Mouse (Mus musculus) intestine, embryonic 16.5 days (tissue): ENCODE measurements around the gene Zfp219. TPM values are rescaled to one million over a fixed set of nuclear protein-coding genes. Genes with fewer than 3 reads are reported as not detected.
A peak's percentile ranks its signal among the peaks of the same experiment; 100 is the strongest.

Experiments
- ATAC-seq: fragments of 200-750 bp; cut with Nextera tagmentation; 2 replicates; pipeline ENCODE4 v1.8.0; 2017; ENCODE audit warnings: moderate TSS enrichment, moderate library complexity
- H3K27ac ChIP-seq: fragments of 300-500 bp; sonication (generic); 2 replicates; pipeline ENCODE4 v1.5.1; 2014; ENCODE audit warnings: mild to moderate bottlenecking, low read length
- H3K27me3 ChIP-seq: fragments of 300-500 bp; sonication (generic); replicated peaks from 2 replicates; pipeline ENCODE4 v1.6.1; 2014; ENCODE audit warnings: low read length, control low read depth, mixed read lengths; ENCODE audit not compliant: control insufficient read depth, insufficient read depth
- H3K36me3 ChIP-seq: fragments of 300-500 bp; sonication (generic); 2 replicates; pipeline ENCODE4 v1.6.1; 2014; ENCODE audit warnings: low read length, control low read depth; ENCODE audit not compliant: control insufficient read depth, insufficient read depth
- H3K4me1 ChIP-seq: fragments of 300-500 bp; sonication (generic); 2 replicates; pipeline ENCODE4 v1.6.1; 2014; ENCODE audit warnings: low read length, control low read depth, mixed read lengths; ENCODE audit not compliant: control insufficient read depth, insufficient read depth
- H3K4me2 ChIP-seq: fragments of 300-500 bp; sonication (generic); 2 replicates; pipeline ENCODE4 v1.6.1; 2014; ENCODE audit warnings: low read depth, low read length, control low read depth
- H3K4me3 ChIP-seq: fragments of 300-500 bp; sonication (generic); 2 replicates; pipeline ENCODE4 v1.5.1; 2014; ENCODE audit warnings: mild to moderate bottlenecking, low read length
- H3K9ac ChIP-seq: fragments of 300-500 bp; sonication (generic); 2 replicates; pipeline ENCODE4 v1.6.1; 2014; ENCODE audit warnings: low read depth, low read length
- H3K9me3 ChIP-seq: fragments of 300-500 bp; sonication (generic); 2 replicates; pipeline ENCODE4 v1.6.1; 2016; ENCODE audit warnings: low read length, control low read depth; ENCODE audit not compliant: control insufficient read depth
- WGBS: fragments of 180-500 bp; shearing (Covaris S2); extraction: QIAGEN DNeasy Blood & Tissue Kit; methylation state at CpG from one replicate; pipeline ENCODE4 v1.1.7; 2014; 5-methylcytosine and 5-hydroxymethylcytosine counted together
- polyA plus RNA-seq: library from polyadenylated mRNA; unstranded; fragments of >200 nt; fragmentation: Nextera tagmentation; extraction: Ambion mirVana; gene quantifications from 2 replicates; pipeline ENCODE4 v1.2.1, GENCODE M21; 2015

Zfp219 gene
- polyA plus RNA-seq, 1 experiment from 2014 or later = 19.7 TPM

- Histone ChIP-seq H3K36me3 (peaks cover 5% of the 10 kb centered on the region), H3K4me2 (no peak overlapping the region), H3K9me3 (no peaks in the 10 kb centered on the region), H3K9ac (no peak overlapping the region), H3K27ac (no peak overlapping the region), H3K27me3 (no peaks in the 10 kb centered on the region), H3K4me3 (no peak overlapping the region), H3K4me1 (no peaks in the 10 kb centered on the region)
- ATAC-seq = no peak
- 86% methylated on average over 4 of the region's 4 CpGs for WGBS
These were observed 26.1 kb downstream of the Zfp219 start for GRCm38 (mm10) chr14:51994453-51994852.

- H3K9ac ChIP-seq = no peak overlapping the region
- H3K27ac ChIP-seq = no peak overlapping the region
- ATAC-seq = no peak
- H3K4me3 ChIP-seq = no peak overlapping the region
- H3K9me3 ChIP-seq = no peaks in the 10 kb centered on the region
- H3K27me3 ChIP-seq = no peaks in the 10 kb centered on the region
- H3K4me1 ChIP-seq = peaks cover 8% of the 10 kb centered on the region; the same call in 1 of the 2 replicates
- peaks cover 11% of the 10 kb centered on the region; the same call in 1 of the 2 replicates for H3K36me3 ChIP-seq
- H3K4me2 ChIP-seq = no peak overlapping the region
- WGBS = 71% methylated on average over 12 of the region's 12 CpGs
These were observed 31.0 kb downstream of the Zfp219 start for GRCm38 (mm10) chr14:51989461-51989970.

- no peak for ATAC-seq
These were observed 31.8 kb downstream of the Zfp219 start for GRCm38 (mm10) chr14:51988731-51989130.

GRCm38 (mm10) chr14:51987177-51987576 lies 33.4 kb downstream of the Zfp219 start:
- Histone ChIP-seq H3K4me2 (no peak overlapping the region), H3K27me3 (no peaks in the 10 kb centered on the region), H3K9ac (no peak overlapping the region), H3K27ac (no peak overlapping the region), H3K36me3 (0 out of 2 replicates have a peak, but pooled peaks cover 11% of the 10 kb centered on the region), H3K4me1 (peaks cover 12% of the 10 kb centered on the region; the same call in 1 of the 2 replicates), H3K9me3 (no peaks in the 10 kb centered on the region), H3K4me3 (no peak overlapping the region)
- no peak for ATAC-seq
- 77% methylated on average over 6 of the region's 6 CpGs for WGBS

More at GRCm38 (mm10) chr14:51988731-51989130, 31.8 kb downstream of the Zfp219 start:
- H3K27ac ChIP-seq = no peak overlapping the region
- peaks cover 12% of the 10 kb centered on the region; the same call in 1 of the 2 replicates for H3K4me1 ChIP-seq
- no peaks in the 10 kb centered on the region for H3K27me3 ChIP-seq
- H3K9me3 ChIP-seq = no peaks in the 10 kb centered on the region
- no peak overlapping the region for H3K9ac ChIP-seq
- 78% methylated on average over 12 of the region's 12 CpGs for WGBS
- peaks cover 11% of the 10 kb centered on the region; the same call in 1 of the 2 replicates for H3K36me3 ChIP-seq
- no peak overlapping the region for H3K4me3 ChIP-seq
- no peak overlapping the region for H3K4me2 ChIP-seq

GRCm38 (mm10) chr14:51986153-51986505 lies 34.4 kb downstream of the Zfp219 start:
- peaks cover 12% of the 10 kb centered on the region; the same call in 1 of the 2 replicates for H3K4me1 ChIP-seq
- no peaks in the 10 kb centered on the region for H3K9me3 ChIP-seq
- peak overlapping the region; percentile 85 for H3K4me2 ChIP-seq
- peak overlapping the region; percentile 82 for H3K9ac ChIP-seq
- H3K27ac ChIP-seq = peak overlapping the region; percentile 92
- peak overlapping the region; percentile 67 for H3K4me3 ChIP-seq
- 0 out of 2 replicates have a peak, but pooled peaks cover 11% of the 10 kb centered on the region for H3K36me3 ChIP-seq
- WGBS = 19% methylated on average over 7 of the region's 7 CpGs
- ATAC-seq = no peak
- no peaks in the 10 kb centered on the region for H3K27me3 ChIP-seq

GRCm38 (mm10) chr14:51985301-51986152 lies 35.0 kb downstream of the Zfp219 start:
- Histone ChIP-seq H3K27me3 (no peaks in the 10 kb centered on the region), H3K9me3 (no peaks in the 10 kb centered on the region), H3K4me1 (peaks cover 12% of the 10 kb centered on the region; the same call in 1 of the 2 replicates), H3K4me2 (peak overlapping the region; percentile 85), H3K27ac (peak overlapping the region; percentile 92), H3K4me3 (peak overlapping the region; percentile 67), H3K36me3 (0 out of 2 replicates have a peak, but pooled peaks cover 11% of the 10 kb centered on the region), H3K9ac (peak overlapping the region; percentile 82)
- ATAC-seq = peak; percentile 77
- 3% methylated on average over 27 of the region's 27 CpGs for WGBS

- H3K27me3 ChIP-seq = no peaks in the 10 kb centered on the region
- peak within 1 kb of the TSS; percentile 92 for H3K27ac ChIP-seq
- peak within 1 kb of the TSS; percentile 67 for H3K4me3 ChIP-seq
- H3K4me2 ChIP-seq = peak within 1 kb of the TSS; percentile 85
- no peaks in the 10 kb centered on the region for H3K9me3 ChIP-seq
- H3K4me1 ChIP-seq = peaks cover 12% of the 10 kb centered on the region; the same call in 1 of the 2 replicates
- under 1% methylated on average over 59 of the region's 74 CpGs for WGBS
- H3K9ac ChIP-seq = peak within 1 kb of the TSS; percentile 82
- peak; percentile 81 for ATAC-seq
- 0 out of 2 replicates have a peak, but pooled peaks cover 7% of the 10 kb centered on the region for H3K36me3 ChIP-seq
These were observed 36.0 kb downstream of the Zfp219 start, which contains the start of gene Arhgef40 for GRCm38 (mm10) chr14:51984247-51985231. Arhgef40 (plus strand) TSS chr14:51984719.

GRCm38 (mm10) chr14:51983855-51984246 lies 36.7 kb downstream of the Zfp219 start:
- Histone ChIP-seq H3K27me3 (no peaks in the 10 kb centered on the region), H3K4me3 (peak overlapping the region; percentile 67), H3K4me1 (peaks cover 12% of the 10 kb centered on the region; the same call in 1 of the 2 replicates), H3K9ac (peak overlapping the region; percentile 82), H3K4me2 (peak overlapping the region; percentile 85), H3K9me3 (no peaks in the 10 kb centered on the region), H3K36me3 (0 out of 2 replicates have a peak, but pooled peaks cover 3% of the 10 kb centered on the region), H3K27ac (0 out of 2 replicates have a peak overlapping the region, but pooled peaks have one; percentile 92)
- ATAC-seq = no peak
- 28% methylated on average over 10 of the region's 10 CpGs for WGBS
